ENCODE assay signal across 1 mouse cellular context in genomic region chr1:134419176-134419575, GRCm38 (mm10).
TF ChIP-seq lines count a peak whose summit lies in the region.

No protein-coding gene starts in this region.

TF ChIP-seq in MEL, 35 proteins besides CTCF, POLR2A, EP300 and RAD21:
- TF ChIP-seq USF1 (IDR thresholded peaks at IDR 0.05; ENCODE audit: low read depth, low read length) (no peak), ZC3H11A (IDR thresholded peaks at IDR 0.05; ENCODE audit: low read depth, low read length) (no peak), TBP (IDR thresholded peaks at IDR 0.05; ENCODE audit: low read depth, low read length) (no peak), MEF2A (IDR thresholded peaks at IDR 0.05; ENCODE audit: extremely low read depth, insufficient replicate concordance, low read depth, low read length, poor library complexity, severe bottlenecking) (no peak), RCOR1 (IDR thresholded peaks at IDR 0.05; ENCODE audit: low read depth, low read length) (no peak), HCFC1 (IDR thresholded peaks at IDR 0.05; ENCODE audit: low read depth, low read length) (no peak)
